Comparison of ENCODE assay signal across 9 mouse cellular contexts in the genomic region with DNA sequence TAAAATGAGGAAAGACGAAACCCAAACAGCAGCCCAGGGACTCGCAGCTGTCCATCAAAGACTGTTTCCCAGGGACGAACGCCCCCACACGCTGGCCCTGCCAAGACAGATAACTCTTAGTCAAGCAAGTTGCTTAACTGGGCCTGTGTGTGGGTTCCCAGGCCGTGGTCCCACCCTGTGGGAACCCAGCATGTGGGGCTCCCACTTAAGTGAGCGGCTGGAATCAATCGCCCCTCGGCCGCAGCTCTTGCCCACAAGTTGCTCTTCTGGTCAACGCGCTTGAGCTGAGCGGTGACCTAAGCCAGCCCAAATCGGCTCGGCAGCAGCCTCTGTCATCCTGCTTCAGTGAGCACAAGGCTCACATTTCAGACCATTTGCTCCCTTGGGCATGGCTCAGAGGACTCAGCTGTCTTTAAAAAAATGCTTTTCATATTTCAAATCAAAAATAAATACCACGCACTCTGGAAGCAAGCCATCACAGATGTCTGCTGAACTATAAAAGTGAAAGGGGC. TPM values are rescaled to one million over a fixed set of nuclear protein-coding genes. Genes with fewer than 3 reads are reported as not detected.
A peak's percentile ranks its signal among the peaks of the same experiment; 100 is the strongest.
DNase-seq lines count a peak whose midpoint lies in the region; ATAC-seq lines count a peak whose summit lies in the region.
"Had no signal": no experiment of that assay in that cellular context is flagged by ENCODE, and none has a peak within 500 bp of the region (broad histone marks: within the 10 kb centered on the region; RNA-seq: fewer than 3 reads in every experiment).

No protein-coding gene starts in this region.

- no peaks in the 10 kb centered on the region for H3K9me3 ChIP-seq in neural tube, embryonic 11.5 days (ENCODE audit: control insufficient read depth, low read length)
- no peaks in the 10 kb centered on the region for H3K9me3 ChIP-seq in forebrain, embryonic 14.5 days (replicated peaks; ENCODE audit: control insufficient read depth, low read length)

- WGBS in neural tube, embryonic 11.5 days: 65% methylated on average over 16 of the region's 16 CpGs
- 82% methylated on average over 16 of the region's 16 CpGs for WGBS in forebrain, embryonic 14.5 days

- peaks cover 23% of the 10 kb centered on the region for H3K4me1 ChIP-seq in neural tube, embryonic 11.5 days (ENCODE audit: control insufficient read depth, insufficient read depth, low read length)
- H3K4me1 ChIP-seq in forebrain, embryonic 14.5 days (ENCODE audit: control insufficient read depth, insufficient read depth, low read length): peaks cover 3% of the 10 kb centered on the region; the same call in 1 of the 2 replicates

- H3K36me3 ChIP-seq in neural tube, embryonic 11.5 days (ENCODE audit: control insufficient read depth, insufficient read depth, low read length): no peaks in the 10 kb centered on the region
- no peaks in the 10 kb centered on the region for H3K36me3 ChIP-seq in forebrain, embryonic 14.5 days (ENCODE audit: control insufficient read depth, insufficient read depth, low read length)

- H3K4me2 ChIP-seq in neural tube, embryonic 11.5 days (ENCODE audit: low read depth): no peak overlapping the region
- no peak overlapping the region for H3K4me2 ChIP-seq in forebrain, embryonic 14.5 days (ENCODE audit: low read length)

- no peak overlapping the region for H3K27ac ChIP-seq in neural tube, embryonic 11.5 days (ENCODE audit: low read depth, low read length)
- no peak overlapping the region for H3K27ac ChIP-seq in forebrain, embryonic 14.5 days (ENCODE audit: low read depth, low read length)

- H3K4me3 ChIP-seq in neural tube, embryonic 11.5 days (ENCODE audit: low read depth, low read length): no peak overlapping the region
- H3K4me3 ChIP-seq in forebrain, embryonic 14.5 days (ENCODE audit: low read depth, low read length): no peak overlapping the region
- H3K4me3 ChIP-seq: erythroblast, embryonic 14.5 days had no signal

- H3K9ac ChIP-seq in neural tube, embryonic 11.5 days (ENCODE audit: low read length): no peak overlapping the region
- H3K9ac ChIP-seq in forebrain, embryonic 14.5 days (ENCODE audit: low read length): no peak overlapping the region

- no peaks in the 10 kb centered on the region for H3K27me3 ChIP-seq in neural tube, embryonic 11.5 days (ENCODE audit: control insufficient read depth, insufficient read depth, low read length)
- no peaks in the 10 kb centered on the region for H3K27me3 ChIP-seq in forebrain, embryonic 14.5 days (replicated peaks; ENCODE audit: control insufficient read depth, insufficient read depth, low read length)

- DNase-seq in frontal cortex, postnatal 10 days (ENCODE audit: low spot score in 2 of 2): no peak
- DNase-seq in neural tube, embryonic 11.5 days (ENCODE audit: low spot score): peak; percentile 34
- DNase-seq in neural tube, embryonic 10.5 days (ENCODE audit: extremely low spot score, low spot score): no peak
- peak; percentile 26 to 66 for DNase-seq in gastrocnemius, postnatal 4 days (ENCODE audit: low spot score in 2 of 2)
- DNase-seq in lung, postnatal 36 days: peak; percentile 45
- no peak for DNase-seq in MN1 (ENCODE audit: low spot score)
- DNase-seq in forebrain, embryonic 14.5 days (ENCODE audit: low spot score): no peak

- ATAC-seq in frontal cortex, adult (ENCODE audit: low TSS enrichment): peak; percentile 29; the same call in 1 of the 2 replicates
- no peak for ATAC-seq in neural tube, embryonic 11.5 days (ENCODE audit: insufficient read depth, low FRiP score, low TSS enrichment)
- no peak for ATAC-seq in forebrain, embryonic 14.5 days

RNA-seq across cellular contexts. Expression of a gene that starts 55.2 kb away (rescaled TPM):
- polyA plus RNA-seq in neural tube, embryonic 11.5 days (2014; fragmentation: Nextera tagmentation; extraction: Ambion mirVana): 15.2 and 17.6 TPM in 2 replicates
- 10 to 100 TPM; 42.9 to 44.6 TPM for total RNA-seq in gastrocnemius, postnatal 4 days (2021)
- 5.1 and 5.4 TPM in 2 replicates for polyA plus RNA-seq in forebrain, embryonic 14.5 days (2014; fragmentation: Nextera tagmentation; extraction: Ambion mirVana)

Comparison
In these comparisons a context has a peak if more than half of its experiments do, and no peak if none do; other contexts are left out.
1. DNase-seq: peak in neural tube, embryonic 11.5 days (single experiment), gastrocnemius, postnatal 4 days (2 of 2) and lung, postnatal 36 days (single experiment); none in frontal cortex, postnatal 10 days (0 of 2), neural tube, embryonic 10.5 days (single experiment), MN1 (single experiment) and forebrain, embryonic 14.5 days (single experiment).